Mouse (Mus musculus) neural tube, embryonic 11.5 days (tissue): ENCODE measurements at regions not wholly inside any gene's neighbourhood (a gene's known extent, or its start where the extent isn't known, plus 50 kb on each side); places are given as distances from the start of the nearest gene placed in this dataset.

ENCODE experiments used
- ATAC-seq: fragments of 200-750 bp; cut with Nextera tagmentation; 2 replicates; pipeline ENCODE4 v1.8.0; 2017; ENCODE audit warnings: moderate number of reproducible peaks, mild to moderate bottlenecking, moderate TSS enrichment, moderate library complexity; ENCODE audit not compliant: insufficient read depth, low FRiP score, low TSS enrichment
- DNase-seq: peaks from one replicate; pipeline ENCODE4 v3.0.0-alpha.2; 2015; ENCODE audit warnings: low spot score
- H3K27ac ChIP-seq: fragments of 300-500 bp; sonication (generic); 2 replicates; pipeline ENCODE4 v1.5.1; 2014; ENCODE audit warnings: low read depth, mild to moderate bottlenecking, low read length
- H3K27me3 ChIP-seq: fragments of 300-500 bp; sonication (generic); 2 replicates; pipeline ENCODE4 v1.6.1; 2014; ENCODE audit warnings: mild to moderate bottlenecking, low read length, mixed read lengths; ENCODE audit not compliant: control insufficient read depth, insufficient read depth
- H3K36me3 ChIP-seq: fragments of 300-500 bp; sonication (generic); 2 replicates; pipeline ENCODE4 v1.6.1; 2014; ENCODE audit warnings: mild to moderate bottlenecking, low read length, moderate library complexity, mixed read lengths; ENCODE audit not compliant: control insufficient read depth, insufficient read depth
- H3K4me1 ChIP-seq: fragments of 300-500 bp; sonication (generic); 2 replicates; pipeline ENCODE4 v1.6.1; 2014; ENCODE audit warnings: low read length, mixed read lengths; ENCODE audit not compliant: control insufficient read depth, insufficient read depth
- H3K4me2 ChIP-seq: fragments of 300-500 bp; sonication (generic); 2 replicates; pipeline ENCODE4 v1.6.1; 2014; ENCODE audit warnings: low read depth, mild to moderate bottlenecking, moderate library complexity
- H3K4me3 ChIP-seq: fragments of 300-500 bp; sonication (generic); 2 replicates; pipeline ENCODE4 v1.5.1; 2014; ENCODE audit warnings: low read depth, low read length
- H3K9ac ChIP-seq: fragments of 300-500 bp; sonication (generic); 2 replicates; pipeline ENCODE4 v1.6.1; 2014; ENCODE audit warnings: mild to moderate bottlenecking, low read length
- H3K9me3 ChIP-seq: fragments of 300-500 bp; sonication (generic); 2 replicates; pipeline ENCODE4 v1.6.1; 2016; ENCODE audit warnings: low read length; ENCODE audit not compliant: control insufficient read depth
- WGBS: fragments of 180-500 bp; shearing (Covaris S2); extraction: QIAGEN DNeasy Blood & Tissue Kit; methylation state at CpG from one replicate; pipeline ENCODE4 v1.1.7; 2014; 5-methylcytosine and 5-hydroxymethylcytosine counted together

GRCm38 (mm10) chr2:138027411-138027810 lies 229.0 kb upstream of the Btbd3 start:
- no peaks in the 10 kb centered on the region for H3K27me3 ChIP-seq
- no peaks in the 10 kb centered on the region for H3K4me1 ChIP-seq
- ATAC-seq = no peak
- H3K36me3 ChIP-seq = no peaks in the 10 kb centered on the region
- H3K4me2 ChIP-seq = no peak overlapping the region
- no peaks in the 10 kb centered on the region for H3K9me3 ChIP-seq
- WGBS = 90% methylated on average over 1 of the region's 1 CpGs
- no peak overlapping the region for H3K27ac ChIP-seq
- H3K4me3 ChIP-seq = no peak overlapping the region
- H3K9ac ChIP-seq = no peak overlapping the region
- DNase-seq = no peak

GRCm38 (mm10) chr2:138023558-138023957 lies 232.8 kb upstream of the Btbd3 start:
- DNase-seq (no peak), ATAC-seq (no peak)
- no peak overlapping the region for H3K9ac ChIP-seq
- WGBS = 83% methylated on average over 2 of the region's 2 CpGs
- no peaks in the 10 kb centered on the region for H3K27me3 ChIP-seq
- H3K4me1 ChIP-seq = no peaks in the 10 kb centered on the region
- H3K27ac ChIP-seq = no peak overlapping the region
- H3K4me2 ChIP-seq = no peak overlapping the region
- no peak overlapping the region for H3K4me3 ChIP-seq
- H3K9me3 ChIP-seq = no peaks in the 10 kb centered on the region
- no peaks in the 10 kb centered on the region for H3K36me3 ChIP-seq

GRCm38 (mm10) chr2:137981766-137982165 lies 274.6 kb upstream of the Btbd3 start:
- Histone ChIP-seq H3K36me3 (no peaks in the 10 kb centered on the region), H3K4me3 (no peak overlapping the region), H3K4me2 (no peak overlapping the region), H3K4me1 (no peaks in the 10 kb centered on the region), H3K9me3 (no peaks in the 10 kb centered on the region), H3K27ac (no peak overlapping the region), H3K27me3 (no peaks in the 10 kb centered on the region), H3K9ac (no peak overlapping the region)
- ATAC-seq (no peak), DNase-seq (no peak)
- WGBS = 68% methylated on average over 3 of the region's 3 CpGs

- DNase-seq (no peak), ATAC-seq (peak; percentile 65; the same call in 1 of the 2 replicates)
- H3K4me3 ChIP-seq = no peak overlapping the region
- H3K27ac ChIP-seq = no peak overlapping the region
- no peak overlapping the region for H3K4me2 ChIP-seq
- no peaks in the 10 kb centered on the region for H3K4me1 ChIP-seq
- H3K9me3 ChIP-seq = no peaks in the 10 kb centered on the region
- no peaks in the 10 kb centered on the region for H3K36me3 ChIP-seq
- H3K9ac ChIP-seq = no peak overlapping the region
- 64% methylated on average over 4 of the region's 4 CpGs for WGBS
- no peaks in the 10 kb centered on the region for H3K27me3 ChIP-seq
These were observed 278.6 kb upstream of the Btbd3 start for GRCm38 (mm10) chr2:137977767-137978166.

- 82% methylated on average over 3 of the region's 3 CpGs for WGBS
- no peak for ATAC-seq
- H3K9me3 ChIP-seq = no peaks in the 10 kb centered on the region
- H3K27me3 ChIP-seq = no peaks in the 10 kb centered on the region
- H3K27ac ChIP-seq = no peak overlapping the region
- DNase-seq = no peak
- no peak overlapping the region for H3K4me3 ChIP-seq
- H3K9ac ChIP-seq = no peak overlapping the region
- no peak overlapping the region for H3K4me2 ChIP-seq
- H3K4me1 ChIP-seq = no peaks in the 10 kb centered on the region
- H3K36me3 ChIP-seq = no peaks in the 10 kb centered on the region
These were observed 281.7 kb upstream of the Btbd3 start for GRCm38 (mm10) chr2:137974651-137975050.

- H3K9me3 ChIP-seq = no peaks in the 10 kb centered on the region
- H3K4me1 ChIP-seq = no peaks in the 10 kb centered on the region
- no peak overlapping the region for H3K27ac ChIP-seq
- no peaks in the 10 kb centered on the region for H3K36me3 ChIP-seq
- ATAC-seq (no peak), DNase-seq (no peak)
- no peaks in the 10 kb centered on the region for H3K27me3 ChIP-seq
- no peak overlapping the region for H3K4me3 ChIP-seq
- 87% methylated on average over 4 of the region's 4 CpGs for WGBS
- H3K4me2 ChIP-seq = no peak overlapping the region
- no peak overlapping the region for H3K9ac ChIP-seq
These were observed 287.2 kb upstream of the Btbd3 start for GRCm38 (mm10) chr2:137969156-137969555.

GRCm38 (mm10) chr2:137966460-137967076 lies 289.8 kb upstream of the Btbd3 start:
- peak; percentile 15 for DNase-seq
- Histone ChIP-seq H3K4me2 (no peak overlapping the region), H3K27ac (no peak overlapping the region), H3K4me3 (no peak overlapping the region), H3K9ac (no peak overlapping the region), H3K9me3 (no peaks in the 10 kb centered on the region), H3K36me3 (no peaks in the 10 kb centered on the region), H3K4me1 (no peaks in the 10 kb centered on the region), H3K27me3 (no peaks in the 10 kb centered on the region)
- no peak for ATAC-seq
- 43% methylated on average over 10 of the region's 10 CpGs for WGBS

- no peaks in the 10 kb centered on the region for H3K27me3 ChIP-seq
- H3K27ac ChIP-seq = no peak overlapping the region
- no peaks in the 10 kb centered on the region for H3K9me3 ChIP-seq
- H3K4me1 ChIP-seq = no peaks in the 10 kb centered on the region
- H3K9ac ChIP-seq = no peak overlapping the region
- no peak overlapping the region for H3K4me2 ChIP-seq
- WGBS = 89% methylated on average over 2 of the region's 2 CpGs
- H3K4me3 ChIP-seq = no peak overlapping the region
- no peaks in the 10 kb centered on the region for H3K36me3 ChIP-seq
- DNase-seq (no peak), ATAC-seq (no peak)
These were observed 301.5 kb upstream of the Btbd3 start for GRCm38 (mm10) chr2:137954830-137955229.

- Histone ChIP-seq H3K9ac (no peak overlapping the region), H3K4me3 (no peak overlapping the region), H3K9me3 (no peaks in the 10 kb centered on the region), H3K4me2 (no peak overlapping the region), H3K36me3 (no peaks in the 10 kb centered on the region), H3K4me1 (no peaks in the 10 kb centered on the region), H3K27me3 (no peaks in the 10 kb centered on the region), H3K27ac (no peak overlapping the region)
- DNase-seq (no peak), ATAC-seq (no peak)
- WGBS = 64% methylated on average over 2 of the region's 2 CpGs
These were observed 303.2 kb upstream of the Btbd3 start for GRCm38 (mm10) chr2:137953144-137953543.
